Mouse (Mus musculus) heart, embryonic 13.5 days (tissue): ENCODE data around the gene Pfkl. TPM values are rescaled to one million over a fixed set of nuclear protein-coding genes. Genes with fewer than 3 reads are reported as not detected.

Experiments
- ATAC-seq: fragments of 200-750 bp; cut with Nextera tagmentation; 2 replicates; pipeline ENCODE4 v1.8.0; 2017; ENCODE audit warnings: moderate TSS enrichment; ENCODE audit not compliant: insufficient number of reproducible peaks, low FRiP score, low TSS enrichment; ENCODE audit errors: extremely low read depth
- H3K27ac ChIP-seq: fragments of 300-500 bp; sonication (generic); replicated peaks from 2 replicates; pipeline ENCODE4 v1.5.1; 2015; ENCODE audit warnings: moderate library complexity, mild to moderate bottlenecking, inconsistent platforms
- H3K27me3 ChIP-seq: fragments of 300-500 bp; sonication (generic); replicated peaks from 2 replicates; pipeline ENCODE4 v1.6.1; 2015; ENCODE audit warnings: mild to moderate bottlenecking, inconsistent platforms
- H3K36me3 ChIP-seq: fragments of 300-500 bp; sonication (generic); 2 replicates; pipeline ENCODE4 v1.6.1; 2015; ENCODE audit warnings: mild to moderate bottlenecking, inconsistent platforms
- H3K4me1 ChIP-seq: fragments of 300-500 bp; sonication (generic); 2 replicates; pipeline ENCODE4 v1.6.1; 2015; ENCODE audit warnings: inconsistent platforms
- H3K4me2 ChIP-seq: fragments of 300-500 bp; sonication (generic); 2 replicates; pipeline ENCODE4 v1.6.1; 2015; ENCODE audit warnings: inconsistent platforms, mild to moderate bottlenecking, moderate library complexity
- H3K4me3 ChIP-seq: fragments of 300-500 bp; sonication (generic); 2 replicates; pipeline ENCODE4 v1.5.1; 2015; ENCODE audit warnings: moderate library complexity, mild to moderate bottlenecking, inconsistent platforms
- H3K9ac ChIP-seq: fragments of 300-500 bp; sonication (generic); 2 replicates; pipeline ENCODE4 v1.6.1; 2015; ENCODE audit warnings: inconsistent platforms, mild to moderate bottlenecking, moderate library complexity
- H3K9me3 ChIP-seq: fragments of 300-500 bp; sonication (generic); 2 replicates; pipeline ENCODE4 v1.6.1; 2016; ENCODE audit warnings: inconsistent platforms
- WGBS: fragments of 180-500 bp; shearing (Covaris S2); methylation state at CpG from one replicate; pipeline ENCODE4 v1.1.7; 2015; ENCODE audit warnings: mixed read lengths; 5-methylcytosine and 5-hydroxymethylcytosine counted together
- polyA plus RNA-seq: library from polyadenylated mRNA; unstranded; fragments of >200 nt; fragmentation: Nextera tagmentation; extraction: Ambion mirVana; gene quantifications from 2 replicates; pipeline ENCODE4 v1.2.1, GENCODE M21; 2015

Gene Pfkl
- polyA plus RNA-seq, 1 experiment from 2014 or later = 190 TPM

DNA sequence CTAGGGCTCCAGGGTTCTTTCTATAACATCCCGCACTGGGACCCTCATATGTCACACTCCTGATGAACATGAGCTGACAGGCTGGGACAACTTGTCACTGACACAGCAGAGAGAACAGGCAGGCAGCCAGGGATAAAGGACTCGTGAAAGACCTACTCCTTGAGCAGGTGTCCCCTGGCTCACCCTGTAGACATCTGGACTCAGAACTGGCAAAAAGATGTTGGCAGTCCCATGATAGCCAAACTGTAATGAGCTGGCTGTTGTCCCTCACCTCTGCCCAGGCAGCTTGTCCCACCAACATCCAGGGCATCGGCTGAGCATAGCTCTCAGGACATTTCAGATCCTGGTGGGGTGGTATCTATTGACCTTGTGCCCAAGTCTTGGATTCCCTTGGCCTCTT is 14.2 kb downstream of the Pfkl start:
- Histone ChIP-seq H3K27ac (no peak overlapping the region), H3K9ac (no peak overlapping the region), H3K4me1 (no peaks in the 10 kb centered on the region), H3K9me3 (no peaks in the 10 kb centered on the region), H3K36me3 (peaks cover 100% of the 10 kb centered on the region), H3K4me2 (no peak overlapping the region), H3K4me3 (no peak overlapping the region), H3K27me3 (no peaks in the 10 kb centered on the region)
- WGBS = 80% methylated on average over 3 of the region's 3 CpGs
- ATAC-seq = no peak

DNA sequence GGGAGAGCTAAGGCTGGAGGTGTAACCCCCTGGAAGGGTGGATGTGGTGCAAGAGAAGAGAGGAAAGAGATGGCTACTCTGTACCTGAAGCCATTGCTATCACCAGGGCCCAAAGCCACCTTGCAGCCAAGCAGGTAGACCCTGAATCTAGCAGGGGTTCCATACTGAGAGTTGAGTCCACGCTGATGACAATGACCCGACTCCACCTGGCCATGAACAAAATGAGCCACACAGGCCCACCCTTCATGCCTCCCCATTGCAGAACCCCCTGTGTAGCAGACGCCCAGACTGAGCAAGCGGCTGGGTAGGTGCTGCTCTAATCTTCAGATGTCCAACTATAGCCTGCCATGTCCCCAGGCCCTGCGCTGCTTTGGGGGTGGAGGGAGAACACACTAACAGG is 24.1 kb downstream of the Pfkl start:
- peaks cover 51% of the 10 kb centered on the region for H3K36me3 ChIP-seq
- H3K27me3 ChIP-seq = no peaks in the 10 kb centered on the region
- WGBS = 69% methylated on average over 5 of the region's 5 CpGs
- no peak overlapping the region for H3K4me2 ChIP-seq
- H3K9me3 ChIP-seq = no peaks in the 10 kb centered on the region
- H3K4me3 ChIP-seq = no peak overlapping the region
- no peak overlapping the region for H3K9ac ChIP-seq
- H3K27ac ChIP-seq = no peak overlapping the region
- peaks cover 5% of the 10 kb centered on the region for H3K4me1 ChIP-seq
- no peak for ATAC-seq

DNA sequence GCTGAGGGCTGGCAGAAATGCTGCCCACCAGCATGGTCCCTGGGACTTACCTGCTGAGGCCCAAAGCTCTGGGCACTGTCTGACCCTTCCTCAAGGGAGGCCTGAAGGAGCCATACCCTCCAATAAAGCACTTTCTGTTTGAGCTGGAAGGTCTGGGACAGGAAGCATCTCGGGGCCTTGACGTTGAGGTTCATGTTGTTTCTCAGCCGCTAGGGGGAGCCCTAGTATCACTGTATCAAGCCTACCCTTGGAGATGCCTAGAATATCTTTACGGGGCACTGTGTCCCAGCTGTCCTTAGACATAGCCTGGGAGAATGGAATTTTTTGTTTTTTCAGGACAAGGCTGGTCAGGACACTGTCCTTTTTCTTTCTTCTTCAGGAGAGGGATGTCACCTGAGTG is 25.2 kb downstream of the Pfkl start:
- H3K4me1 ChIP-seq = peaks cover 5% of the 10 kb centered on the region
- no peak overlapping the region for H3K9ac ChIP-seq
- H3K27me3 ChIP-seq = no peaks in the 10 kb centered on the region
- under 1% methylated on average over 4 of the region's 4 CpGs for WGBS
- H3K4me3 ChIP-seq = no peak overlapping the region
- ATAC-seq = 0 out of 2 replicates have a peak, but pooled peaks have one; percentile 18
- H3K4me2 ChIP-seq = no peak overlapping the region
- H3K36me3 ChIP-seq = peaks cover 49% of the 10 kb centered on the region
- no peak overlapping the region for H3K27ac ChIP-seq
- no peaks in the 10 kb centered on the region for H3K9me3 ChIP-seq

DNA sequence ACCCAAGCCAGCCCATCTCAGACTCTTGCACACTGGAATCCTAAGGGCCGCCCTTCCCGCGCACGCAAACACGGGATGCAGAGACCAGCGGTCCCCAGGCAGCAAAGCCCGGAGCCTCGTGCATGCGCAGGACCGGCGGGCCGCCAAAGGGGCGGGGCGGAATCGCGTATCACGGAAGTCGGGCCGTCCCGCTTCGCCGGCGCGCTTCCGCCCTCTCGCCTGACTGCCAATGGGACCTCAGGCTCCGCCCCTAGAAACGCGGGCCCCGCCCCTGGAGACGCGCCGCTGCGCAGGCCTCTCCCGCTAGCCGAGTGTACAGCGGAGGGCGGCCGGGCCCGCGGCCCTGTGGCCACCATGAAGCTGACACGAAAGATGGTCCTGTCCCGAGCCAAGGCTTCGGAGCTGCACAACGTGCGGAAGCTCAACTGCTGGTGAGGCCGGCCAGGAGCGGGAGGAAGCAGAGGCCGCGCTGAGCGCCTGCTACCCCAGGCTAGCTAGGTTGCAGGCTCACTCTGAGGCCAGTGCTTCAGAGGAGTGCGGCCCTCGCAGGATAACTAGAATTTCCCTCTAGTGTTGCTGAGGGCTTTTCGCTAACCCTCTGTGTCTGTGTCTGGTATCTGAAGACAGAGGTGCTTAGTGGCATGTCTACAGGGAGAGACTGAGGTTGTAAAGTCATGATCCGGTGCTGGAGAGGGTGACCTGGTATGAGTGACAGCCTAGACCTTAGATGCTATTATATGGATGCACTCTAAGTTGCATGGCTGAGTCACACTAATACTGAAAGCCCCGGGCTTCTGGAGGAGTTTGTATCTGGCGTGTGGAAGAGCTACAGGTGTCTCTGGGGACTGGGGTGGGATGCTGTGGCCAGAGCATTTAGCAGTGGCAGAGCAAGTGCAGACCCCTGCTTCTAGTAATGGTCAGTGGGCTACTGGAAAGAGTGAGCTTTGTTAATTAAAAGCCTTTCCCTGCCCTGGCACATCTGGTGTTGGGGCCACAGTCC is 31.2 kb downstream of the Pfkl start, which contains the start of gene 1810043G02Rik:
TSS of gene 1810043G02Rik (plus strand) at position 174 of the 1,000 bp plus-strand sequence.
- Histone ChIP-seq H3K27me3 (no peaks in the 10 kb centered on the region), H3K9me3 (no peaks in the 10 kb centered on the region), H3K27ac (peak within 1 kb of the TSS; percentile 34; the same call in 1 of the 2 replicates), H3K4me1 (peaks cover 14% of the 10 kb centered on the region), H3K36me3 (peaks cover 15% of the 10 kb centered on the region), H3K4me2 (peak within 1 kb of the TSS; percentile 88), H3K9ac (peak within 1 kb of the TSS; percentile 89), H3K4me3 (peak within 1 kb of the TSS; percentile 79)
- ATAC-seq = peak; percentile 93
- 1% methylated on average over 57 of the region's 57 CpGs for WGBS

DNA sequence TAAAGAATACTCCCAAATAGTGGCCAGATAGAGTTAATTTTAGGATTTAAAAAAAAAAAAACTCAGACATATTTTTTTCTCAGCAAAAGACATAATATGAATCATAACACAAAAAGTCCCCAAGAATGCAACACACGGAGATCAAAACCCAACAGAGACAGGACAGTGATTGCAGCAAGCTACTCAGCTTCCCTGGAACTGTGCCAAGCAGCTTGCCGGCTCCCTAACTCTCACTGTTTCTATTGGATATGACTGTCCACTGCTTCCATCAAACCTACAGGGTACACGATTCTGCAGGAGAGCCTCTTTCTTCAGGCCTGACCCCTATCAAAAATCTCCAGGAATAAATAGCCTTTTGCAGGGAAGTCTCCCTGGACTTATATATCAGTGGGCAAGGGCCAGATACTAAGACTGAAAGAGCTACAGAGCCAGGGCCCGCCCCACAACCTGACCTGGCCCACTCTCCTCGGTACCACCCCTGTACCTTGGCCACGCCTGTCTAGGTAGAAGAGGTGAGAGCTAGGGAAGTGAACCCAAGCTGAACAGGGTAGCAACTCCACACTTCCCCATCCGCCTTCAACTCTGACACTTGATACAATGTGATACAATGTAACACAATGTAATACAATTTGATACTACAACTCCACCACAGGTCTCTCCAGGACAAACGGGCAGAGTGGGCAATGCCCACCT is 33.3 kb downstream of the Pfkl start:
- H3K4me3 ChIP-seq = no peak overlapping the region
- H3K27ac ChIP-seq = no peak overlapping the region
- H3K27me3 ChIP-seq = 0 out of 2 replicates have a peak, but pooled peaks cover 2% of the 10 kb centered on the region
- no peaks in the 10 kb centered on the region for H3K9me3 ChIP-seq
- H3K36me3 ChIP-seq = peaks cover 14% of the 10 kb centered on the region
- ATAC-seq = no peak
- H3K4me1 ChIP-seq = peaks cover 14% of the 10 kb centered on the region
- no peak overlapping the region for H3K9ac ChIP-seq
- 60% methylated on average over 8 of the region's 8 CpGs for WGBS
- no peak overlapping the region for H3K4me2 ChIP-seq

DNA sequence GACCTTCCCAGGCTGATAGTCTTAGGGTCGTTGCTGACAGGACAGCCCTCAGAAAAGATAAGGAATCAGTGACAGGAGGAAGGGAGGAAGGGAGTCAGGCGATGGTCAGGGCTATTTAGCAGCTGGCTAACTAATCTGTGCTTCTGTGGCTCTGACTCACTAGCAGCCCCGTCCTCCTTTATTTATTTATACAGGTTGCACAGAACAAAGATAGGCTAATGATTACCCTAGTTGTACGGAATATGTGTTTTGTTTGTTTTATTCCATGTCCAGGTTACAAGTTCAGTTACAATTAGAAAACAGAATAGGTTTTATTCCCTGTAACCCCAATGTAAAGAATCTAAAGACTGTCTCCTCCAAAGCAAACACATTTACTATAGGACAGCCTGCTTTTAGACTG is 34.2 kb downstream of the Pfkl start:
- Histone ChIP-seq H3K9me3 (no peaks in the 10 kb centered on the region), H3K27me3 (peaks cover 10% of the 10 kb centered on the region), H3K36me3 (peaks cover 8% of the 10 kb centered on the region), H3K4me2 (no peak overlapping the region), H3K27ac (no peak overlapping the region), H3K4me3 (no peak overlapping the region), H3K9ac (0 out of 2 replicates have a peak overlapping the region, but pooled peaks have one; percentile 8), H3K4me1 (peaks cover 14% of the 10 kb centered on the region)
- ATAC-seq = no peak
- 6% methylated on average over 4 of the region's 4 CpGs for WGBS

DNA sequence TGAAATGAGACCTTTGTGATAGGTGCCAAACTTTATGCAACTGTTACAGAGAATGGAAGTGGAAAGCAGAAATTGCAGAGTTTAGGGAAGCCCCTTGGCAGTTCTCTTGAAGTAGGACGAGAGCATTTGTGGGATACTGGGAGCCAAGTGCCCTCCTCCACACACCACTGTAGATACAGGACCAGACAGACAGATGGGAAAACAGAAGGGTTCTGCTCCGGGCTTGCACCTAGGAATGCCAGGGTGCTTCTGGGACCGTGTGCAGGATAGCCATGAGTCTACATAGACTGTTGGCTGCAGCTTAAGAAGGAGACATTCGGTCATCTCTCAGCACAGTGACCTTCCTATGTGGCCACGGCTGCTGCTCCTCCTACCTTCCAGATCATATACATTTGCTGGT is 35.1 kb downstream of the Pfkl start:
- 52% methylated on average over 5 of the region's 5 CpGs for WGBS
- Histone ChIP-seq H3K9me3 (no peaks in the 10 kb centered on the region), H3K4me2 (no peak overlapping the region), H3K4me1 (peaks cover 15% of the 10 kb centered on the region), H3K27me3 (peaks cover 18% of the 10 kb centered on the region), H3K9ac (no peak overlapping the region), H3K27ac (no peak overlapping the region), H3K4me3 (no peak overlapping the region), H3K36me3 (no peaks in the 10 kb centered on the region; the same call in 1 of the 2 replicates)
- ATAC-seq = no peak

DNA sequence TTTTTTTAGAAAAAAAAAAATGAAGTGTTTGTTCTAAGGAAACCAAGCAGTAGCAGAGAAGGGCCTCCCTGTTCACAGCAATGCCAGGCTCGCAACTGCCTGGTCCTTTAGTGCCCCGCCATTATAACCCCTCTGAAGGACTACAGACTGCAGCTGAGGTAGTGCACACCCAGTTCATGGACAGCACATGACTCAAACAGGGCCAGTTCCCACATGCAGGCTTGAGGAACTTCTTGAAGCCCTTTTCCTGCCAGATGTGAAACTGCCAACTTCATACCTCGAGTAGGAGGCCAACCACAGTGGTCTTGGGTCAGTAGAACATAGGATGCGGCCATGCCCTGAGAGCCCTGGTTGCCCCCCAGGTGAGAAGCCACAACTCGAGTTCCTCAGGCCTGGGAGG is 35.6 kb downstream of the Pfkl start:
- no peaks in the 10 kb centered on the region for H3K9me3 ChIP-seq
- WGBS = 63% methylated on average over 5 of the region's 5 CpGs

DNA sequence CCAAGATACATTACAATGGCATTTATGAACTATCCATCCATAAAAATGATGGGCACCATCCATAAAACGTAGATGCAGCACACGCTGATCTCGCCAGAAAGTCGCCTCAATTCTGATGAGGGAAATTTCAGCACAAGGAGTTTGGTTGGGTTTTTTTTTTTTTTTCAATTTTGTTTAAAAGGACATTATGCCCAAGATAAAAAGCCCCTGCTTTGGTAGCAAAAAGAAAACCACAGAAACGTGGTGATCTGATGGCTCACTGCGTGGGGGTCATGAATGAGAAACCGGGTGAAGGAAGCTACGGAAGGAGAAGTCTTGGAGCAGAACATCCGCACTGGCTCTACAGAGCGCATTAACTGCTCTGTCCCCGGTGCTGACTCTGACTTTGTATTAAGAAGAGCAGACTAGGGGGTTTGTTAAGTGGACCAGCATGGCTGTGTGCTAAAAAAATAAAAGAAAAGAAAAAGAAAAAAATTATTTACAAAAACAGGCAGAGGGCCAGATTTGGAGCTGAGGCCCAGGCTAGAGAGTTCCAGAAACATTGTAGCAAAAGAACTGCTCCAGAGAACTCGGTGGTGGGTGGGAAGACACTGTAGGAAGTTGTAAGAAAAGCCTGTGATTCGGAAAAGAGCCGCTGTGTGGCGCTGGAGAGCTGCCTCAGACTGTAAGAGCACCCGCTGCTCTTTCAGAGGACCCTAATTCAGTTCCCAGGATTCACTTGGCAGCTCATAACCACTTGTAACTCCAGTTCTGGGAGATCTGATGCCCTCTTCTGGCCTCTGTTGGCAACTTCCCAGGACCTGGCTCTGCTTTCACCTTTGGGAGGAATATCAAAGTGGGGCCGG is 38.0 kb downstream of the Pfkl start:
- H3K27ac ChIP-seq = no peak overlapping the region
- 58% methylated on average over 17 of the region's 17 CpGs for WGBS

More for the DNA sequence above, 35.6 kb downstream of the Pfkl start:
- Histone ChIP-seq H3K27me3 (peaks cover 23% of the 10 kb centered on the region), H3K4me3 (no peak overlapping the region), H3K27ac (no peak overlapping the region), H3K4me1 (peaks cover 20% of the 10 kb centered on the region), H3K4me2 (no peak overlapping the region), H3K9ac (no peak overlapping the region), H3K36me3 (no peaks in the 10 kb centered on the region)
- no peak for ATAC-seq

DNA sequence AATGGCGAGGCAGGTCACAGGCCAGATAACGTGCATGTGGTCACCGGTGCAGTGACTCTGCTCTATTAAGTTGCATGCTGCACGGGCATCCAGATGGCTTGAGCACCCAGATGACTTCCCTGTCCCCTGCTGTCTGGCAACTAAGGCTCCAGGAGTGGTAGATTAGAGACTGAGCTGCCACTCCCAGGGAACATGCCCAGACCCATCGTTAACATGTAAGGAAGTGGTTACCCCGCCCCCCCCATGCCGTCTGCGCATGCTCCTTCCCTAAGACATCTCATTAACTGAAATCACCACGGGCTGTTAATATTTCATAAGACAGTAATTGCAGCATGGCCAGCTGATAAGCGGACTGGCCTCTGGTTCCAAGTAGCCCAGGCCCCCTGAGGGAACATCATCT is 38.7 kb downstream of the Pfkl start:
- H3K4me3 ChIP-seq = no peak overlapping the region
- no peak overlapping the region for H3K9ac ChIP-seq
- no peak overlapping the region for H3K4me2 ChIP-seq
- H3K36me3 ChIP-seq = no peaks in the 10 kb centered on the region
- ATAC-seq = no peak
- H3K27ac ChIP-seq = no peak overlapping the region
- H3K27me3 ChIP-seq = peaks cover 52% of the 10 kb centered on the region
- no peaks in the 10 kb centered on the region for H3K9me3 ChIP-seq
- 72% methylated on average over 10 of the region's 10 CpGs for WGBS
- H3K4me1 ChIP-seq = peaks cover 11% of the 10 kb centered on the region; the same call in 1 of the 2 replicates

More for the DNA sequence above, 38.0 kb downstream of the Pfkl start:
- Histone ChIP-seq H3K4me3 (no peak overlapping the region), H3K27me3 (peaks cover 45% of the 10 kb centered on the region), H3K9me3 (no peaks in the 10 kb centered on the region), H3K36me3 (no peaks in the 10 kb centered on the region), H3K9ac (no peak overlapping the region), H3K4me2 (no peak overlapping the region), H3K4me1 (peaks cover 11% of the 10 kb centered on the region; the same call in 1 of the 2 replicates)
- no peak for ATAC-seq
